Mouse (Mus musculus) MEL (cell line): ENCODE data around the gene Cyb5d1. TPM values are rescaled to one million over a fixed set of nuclear protein-coding genes. Genes with fewer than 3 reads are reported as not detected.

Experiments used
- DNase-seq: peaks from one replicate; pipeline ENCODE4 v3.0.0; 2011; ENCODE audit warnings: low read depth, low spot score
- H3K27ac ChIP-seq: 2 replicates; pipeline ENCODE4 v1.5.1; 2012; ENCODE audit warnings: low read depth, mild to moderate bottlenecking, control low read depth, low read length, moderate library complexity; ENCODE audit not compliant: control insufficient read depth
- H3K27me3 ChIP-seq, 2 experiments: fragments of 150-350 bp in 1 of 2; sonication (generic) in 1 of 2; 2 replicates each; pipeline ENCODE4 v1.6.1; 2012; ENCODE audit warnings: low read length in 2 of 2, mild to moderate bottlenecking in 2 of 2, improper control_type of control experiment in 1 of 2, moderate library complexity in 1 of 2; ENCODE audit not compliant: insufficient read depth in 2 of 2, control insufficient read depth in 1 of 2
- H3K36me3 ChIP-seq, 2 experiments: 2 replicates each; pipeline ENCODE4 v1.6.1; 2012 to 2014; ENCODE audit warnings: low read length in 2 of 2, improper control_type of control experiment in 1 of 2, inconsistent platforms in 1 of 2, mild to moderate bottlenecking in 1 of 2; ENCODE audit not compliant: insufficient read depth in 2 of 2, control insufficient read depth in 1 of 2
- H3K4me1 ChIP-seq, 2 experiments: fragments of 150-350 bp in 1 of 2; sonication (generic) in 1 of 2; 2 replicates each; pipeline ENCODE4 v1.6.1; 2012; ENCODE audit warnings: low read length in 2 of 2, improper control_type of control experiment in 1 of 2, mild to moderate bottlenecking in 1 of 2; ENCODE audit not compliant: insufficient read depth in 2 of 2, control insufficient read depth in 1 of 2
- H3K4me3 ChIP-seq, 2 experiments: fragments of 150-350 bp in 1 of 2; sonication (generic) in 1 of 2; 2 replicates each; pipeline ENCODE4 v1.5.1; 2012; ENCODE audit warnings: low read depth in 2 of 2, low read length in 2 of 2, mild to moderate bottlenecking in 2 of 2, moderate library complexity in 2 of 2, control low read depth in 1 of 2, improper control_type of control experiment in 1 of 2; ENCODE audit not compliant: control insufficient read depth in 1 of 2, insufficient read depth in 1 of 2
- H3K79me2 ChIP-seq: 2 replicates; pipeline ENCODE4 v1.6.1; 2012; ENCODE audit warnings: mild to moderate bottlenecking, low read length, moderate library complexity; ENCODE audit not compliant: control insufficient read depth, poor library complexity, insufficient read depth
- H3K9ac ChIP-seq: 2 replicates; pipeline ENCODE4 v1.6.1; 2012; ENCODE audit warnings: low read depth, mild to moderate bottlenecking, control low read depth, low read length, moderate library complexity; ENCODE audit not compliant: control insufficient read depth, poor library complexity, severe bottlenecking
- H3K9me3 ChIP-seq: fragments of 150-350 bp; sonication (generic); replicated peaks from 2 replicates; pipeline ENCODE4 v1.6.1; 2012; ENCODE audit warnings: mild to moderate bottlenecking, low read length, improper control_type of control experiment, moderate library complexity; ENCODE audit not compliant: insufficient read depth
- BHLHE40 ChIP-seq: IDR thresholded peaks from 2 replicates; pipeline ENCODE4 v1.6.1; 2012; ENCODE audit warnings: low read depth, mild to moderate bottlenecking, inconsistent platforms, low read length, improper control_type of control experiment, borderline replicate concordance
- CHD1 ChIP-seq: IDR thresholded peaks from 2 replicates; pipeline ENCODE4 v1.6.1; 2012; ENCODE audit warnings: low read depth, mild to moderate bottlenecking, inconsistent platforms, low read length, improper control_type of control experiment
- CTCF ChIP-seq, 3 experiments: IDR thresholded peaks in 2 of 3; conservative IDR thresholded peaks in 1 of 3; 2 replicates each; pipeline ENCODE4 v1.5.1; 2011 to 2012; ENCODE audit warnings: low read length in 3 of 3, low read depth in 2 of 3, mild to moderate bottlenecking in 2 of 3, improper control_type of control experiment in 1 of 3, inconsistent platforms in 1 of 3, mixed read lengths in 1 of 3, moderate library complexity in 1 of 3; ENCODE audit not compliant: control insufficient read depth in 1 of 3, insufficient read depth in 1 of 3, poor library complexity in 1 of 3, severe bottlenecking in 1 of 3
- ELF1 ChIP-seq: IDR thresholded peaks from 2 replicates; pipeline ENCODE4 v1.6.1; 2014; ENCODE audit warnings: low read depth, mild to moderate bottlenecking, inconsistent platforms, low read length, improper control_type of control experiment, moderate library complexity
- EP300 ChIP-seq, 2 experiments: IDR thresholded peaks; 2 replicates each; pipeline ENCODE4 v1.6.1; 2011; ENCODE audit warnings: improper control_type of control experiment in 2 of 2, low read length in 2 of 2, low read depth in 1 of 2, mild to moderate bottlenecking in 1 of 2
- ETS1 ChIP-seq: IDR thresholded peaks from 2 replicates; pipeline ENCODE4 v1.6.1; 2012; ENCODE audit warnings: low read depth, mild to moderate bottlenecking, inconsistent platforms, low read length, improper control_type of control experiment, moderate library complexity
- GABPA ChIP-seq: IDR thresholded peaks from 2 replicates; pipeline ENCODE4 v1.6.1; 2012; ENCODE audit warnings: low read depth, mild to moderate bottlenecking, inconsistent platforms, low read length, improper control_type of control experiment, moderate library complexity
- GATA1 ChIP-seq: IDR thresholded peaks from 2 replicates; pipeline ENCODE4 v1.6.1; 2011; ENCODE audit warnings: low read depth, low read length, improper control_type of control experiment
- MAFK ChIP-seq: IDR thresholded peaks from 2 replicates; pipeline ENCODE4 v1.6.1; 2011; ENCODE audit warnings: low read depth, mild to moderate bottlenecking, low read length, improper control_type of control experiment, borderline replicate concordance
- MAX ChIP-seq: IDR thresholded peaks from 2 replicates; pipeline ENCODE4 v1.6.1; 2011; ENCODE audit warnings: low read length, improper control_type of control experiment
- MEF2A ChIP-seq: IDR thresholded peaks from 2 replicates; pipeline ENCODE4 v1.6.1; 2014; ENCODE audit warnings: low read depth, mild to moderate bottlenecking, inconsistent platforms, low read length, improper control_type of control experiment; ENCODE audit not compliant: poor library complexity, insufficient replicate concordance, severe bottlenecking; ENCODE audit errors: extremely low read depth
- MYB ChIP-seq: IDR thresholded peaks from 2 replicates; pipeline ENCODE4 v1.6.1; 2011; ENCODE audit warnings: mild to moderate bottlenecking, low read depth, low read length, improper control_type of control experiment
- NELFE ChIP-seq: IDR thresholded peaks from 2 replicates; pipeline ENCODE4 v1.6.1; 2011; ENCODE audit warnings: low read depth, low read length, improper control_type of control experiment
- NRF1 ChIP-seq: IDR thresholded peaks from 2 replicates; pipeline ENCODE4 v1.6.1; 2014; ENCODE audit warnings: low read depth, mild to moderate bottlenecking, inconsistent platforms, low read length, improper control_type of control experiment, moderate library complexity; ENCODE audit not compliant: poor library complexity, insufficient read depth, severe bottlenecking
- POLR2A ChIP-seq, 2 experiments: IDR thresholded peaks; 2 replicates each; pipeline ENCODE4 v1.6.1; 2011 to 2012; ENCODE audit warnings: low read length in 2 of 2, mild to moderate bottlenecking in 2 of 2, control low read depth in 1 of 2, improper control_type of control experiment in 1 of 2, low read depth in 1 of 2, moderate library complexity in 1 of 2; ENCODE audit not compliant: control insufficient read depth in 1 of 2, insufficient read depth in 1 of 2, poor library complexity in 1 of 2
- POLR2AphosphoS2 ChIP-seq: IDR thresholded peaks from 2 replicates; pipeline ENCODE4 v1.6.1; 2011; ENCODE audit warnings: low read length, improper control_type of control experiment
- POLR2AphosphoS5 ChIP-seq: IDR thresholded peaks from 2 replicates; pipeline ENCODE4 v1.6.1; 2012; ENCODE audit warnings: low read depth, borderline replicate concordance, mild to moderate bottlenecking, inconsistent platforms, low read length, moderate library complexity, mixed read lengths
- RAD21 ChIP-seq: IDR thresholded peaks from 2 replicates; pipeline ENCODE4 v1.6.1; 2011; ENCODE audit warnings: mild to moderate bottlenecking, low read depth, low read length, improper control_type of control experiment
- RCOR1 ChIP-seq: IDR thresholded peaks from 2 replicates; pipeline ENCODE4 v1.6.1; 2012; ENCODE audit warnings: low read depth, mild to moderate bottlenecking, inconsistent platforms, low read length, improper control_type of control experiment
- SIN3A ChIP-seq: IDR thresholded peaks from 2 replicates; pipeline ENCODE4 v1.6.1; 2012; ENCODE audit warnings: low read length, improper control_type of control experiment, inconsistent platforms
- SMC3 ChIP-seq: IDR thresholded peaks from 2 replicates; pipeline ENCODE4 v1.6.1; 2011; ENCODE audit warnings: low read depth, low read length, improper control_type of control experiment
- TAL1 ChIP-seq: IDR thresholded peaks from 2 replicates; pipeline ENCODE4 v1.6.1; 2012; ENCODE audit warnings: mild to moderate bottlenecking, inconsistent platforms, low read length, moderate library complexity, mixed read lengths
- TBP ChIP-seq: IDR thresholded peaks from 2 replicates; pipeline ENCODE4 v1.8.0; 2011; ENCODE audit warnings: low read depth, low read length, improper control_type of control experiment
- TCF12 ChIP-seq: IDR thresholded peaks from 2 replicates; pipeline ENCODE4 v1.6.1; 2014; ENCODE audit warnings: low read depth, mild to moderate bottlenecking, inconsistent platforms, low read length, improper control_type of control experiment, moderate library complexity
- UBTF ChIP-seq: IDR thresholded peaks from 2 replicates; pipeline ENCODE4 v1.6.1; 2012; ENCODE audit warnings: low read depth, mild to moderate bottlenecking, inconsistent platforms, low read length, improper control_type of control experiment, moderate library complexity, borderline replicate concordance; ENCODE audit not compliant: insufficient read depth
- USF1 ChIP-seq: IDR thresholded peaks from 2 replicates; pipeline ENCODE4 v1.6.1; 2014; ENCODE audit warnings: low read depth, mild to moderate bottlenecking, inconsistent platforms, low read length, improper control_type of control experiment, moderate library complexity
- ZC3H11A ChIP-seq: IDR thresholded peaks from 2 replicates; pipeline ENCODE4 v1.6.1; 2012; ENCODE audit warnings: low read depth, mild to moderate bottlenecking, inconsistent platforms, low read length, improper control_type of control experiment
- ZKSCAN1 ChIP-seq: IDR thresholded peaks from 2 replicates; pipeline ENCODE4 v1.6.1; 2012; ENCODE audit warnings: low read depth, mild to moderate bottlenecking, inconsistent platforms, low read length, improper control_type of control experiment, moderate library complexity
- ZMIZ1 ChIP-seq: IDR thresholded peaks from 2 replicates; pipeline ENCODE4 v1.6.1; 2012; ENCODE audit warnings: low read depth, mild to moderate bottlenecking, inconsistent platforms, low read length, improper control_type of control experiment, moderate library complexity
- ZNF384 ChIP-seq: IDR thresholded peaks from 2 replicates; pipeline ENCODE4 v1.6.1; 2012; ENCODE audit warnings: low read depth, mild to moderate bottlenecking, inconsistent platforms, low read length, improper control_type of control experiment
- polyA plus RNA-seq, 2 experiments: library from polyadenylated mRNA; stranded (reverse) in 1 of 2; unstranded in 1 of 2; fragments of >175 nt in 1 of 2; fragments of >200 nt in 1 of 2; gene quantifications; 2 replicates each; pipeline versions ENCODE4 v1.2.1 to v1.2.4; 2012; ENCODE audit warnings: low replicate concordance in 2 of 2, low read depth in 1 of 2; ENCODE audit not compliant: insufficient read length in 2 of 2, insufficient read depth in 1 of 2, missing spikeins in 1 of 2
- total RNA-seq: library from RNA; depleted of rRNA; stranded (reverse); fragments of 300-350 nt; gene quantifications from 2 replicates; pipeline ENCODE4 v1.2.3, GENCODE M21; 2012

Gene Cyb5d1
- total and polyA plus RNA-seq, 3 experiments: 21.3 to 39.6 TPM; not detected in 1

DNA sequence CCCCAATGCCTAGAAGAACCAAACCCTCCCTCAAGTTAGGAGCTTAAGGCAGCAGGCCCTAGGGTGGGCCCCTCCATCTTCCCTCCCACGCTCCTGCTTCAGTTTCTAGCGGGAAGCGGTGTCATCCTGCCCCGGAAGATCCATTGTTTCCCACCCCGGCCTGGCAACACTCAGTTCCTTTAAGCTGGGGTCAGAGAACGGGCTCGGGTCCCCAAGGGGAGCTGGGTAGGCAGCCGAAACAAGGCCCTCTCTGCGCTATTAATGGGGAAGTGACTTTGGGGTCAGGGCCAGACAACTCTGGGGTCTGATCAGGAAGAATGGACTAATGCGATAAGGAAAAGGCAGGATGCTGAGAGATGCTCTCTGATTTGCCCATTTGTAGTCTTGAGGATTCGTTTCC, 1.3 kb upstream of the Cyb5d1 start:
- peak; percentile 87 for DNase-seq
- Histone ChIP-seq H3K4me3 (peak overlapping the region; percentile 54 to 67), H3K27ac (peak overlapping the region; percentile 38), H3K4me1 (peaks cover 2 to 9% of the 10 kb centered on the region in 2 experiments; a peak in 3 of 4 replicates), H3K9ac (peak overlapping the region; percentile 57), H3K79me2 (peaks cover 9% of the 10 kb centered on the region), H3K27me3 (no peaks in the 10 kb centered on the region), H3K9me3 (no peaks in the 10 kb centered on the region), H3K36me3 (peaks cover 2 to 5% of the 10 kb centered on the region in 2 experiments; a peak in 3 of 4 replicates)
- peak; percentile 87 for TF ChIP-seq GATA1
- peak in 1 of 2 experiments; percentile 52; a peak in 1 of 4 replicates for TF ChIP-seq POLR2A (IDR thresholded peaks at IDR 0.05; ENCODE audit: control insufficient read depth in 1 of 2, insufficient read depth in 1 of 2, low read depth in 1 of 2, low read length in 2 of 2, poor library complexity in 1 of 2)
- peak; percentile 27; the same call in 1 of the 2 replicates for TF ChIP-seq ELF1
- peak; percentile 60 for TF ChIP-seq POLR2AphosphoS2
- TF ChIP-seq UBTF: no peak
- no peak for TF ChIP-seq NRF1
- peak; percentile 86 for TF ChIP-seq TAL1
- TF ChIP-seq RAD21: no peak
- no peak for TF ChIP-seq TBP
- no peak; the same call in 1 of the 2 replicates for TF ChIP-seq ZKSCAN1
- TF ChIP-seq CTCF (IDR thresholded peaks at IDR 0.05 in 2 of 3, conservative IDR thresholded peaks at IDR 0.05 in 1 of 3; ENCODE audit: control insufficient read depth in 1 of 3, insufficient read depth in 1 of 3, low read depth in 2 of 3, low read length in 3 of 3, poor library complexity in 1 of 3, severe bottlenecking in 1 of 3): no peak
- no peak for TF ChIP-seq ZMIZ1
- TF ChIP-seq BHLHE40: no peak
- TF ChIP-seq EP300 (IDR thresholded peaks at IDR 0.05; ENCODE audit: low read depth in 1 of 2, low read length in 2 of 2): peak; percentile 77 to 80
- peak; percentile 84 for TF ChIP-seq TCF12
- peak; percentile 95 for TF ChIP-seq RCOR1
- TF ChIP-seq ETS1: peak; percentile 52
- no peak for TF ChIP-seq MYB
- TF ChIP-seq MAX: no peak
- TF ChIP-seq ZNF384: no peak
- no peak for TF ChIP-seq USF1
- no peak for TF ChIP-seq MAFK
- no peak; the same call in 1 of the 2 replicates for TF ChIP-seq ZC3H11A
- TF ChIP-seq GABPA: no peak
- TF ChIP-seq CHD1: no peak
- TF ChIP-seq POLR2AphosphoS5: no peak
- no peak for TF ChIP-seq MEF2A
- TF ChIP-seq SIN3A: peak; percentile 53; the same call in 1 of the 2 replicates
- TF ChIP-seq SMC3: 0 out of 2 replicates have a peak, but pooled peaks have one; percentile 10
- no peak for TF ChIP-seq NELFE
